Mouse (Mus musculus): ENCODE data around the gene Me3. TPM values are rescaled to one million over a fixed set of nuclear protein-coding genes. Genes with fewer than 3 reads are reported as not detected.

Me3 gene
- polyA plus RNA-seq, 1 experiment from 2014 or later = 3.2 TPM

- Histone ChIP-seq H3K4me1 (ENCODE audit: insufficient read depth, low read depth, low read length) (no peaks in the 10 kb centered on the region), H3K27me3 (replicated peaks; ENCODE audit: insufficient read depth, low read length) (no peaks in the 10 kb centered on the region), H3K9me3 (ENCODE audit: low read length) (no peaks in the 10 kb centered on the region), H3K27ac (ENCODE audit: low read length) (no peak overlapping the region), H3K36me3 (ENCODE audit: insufficient read depth, low read length) (no peaks in the 10 kb centered on the region), H3K9ac (replicated peaks; ENCODE audit: low read depth) (no peak overlapping the region), H3K4me3 (ENCODE audit: low read depth, low read length) (no peak overlapping the region), H3K4me2 (replicated peaks; ENCODE audit: low read depth, low read length) (no peak overlapping the region)
- ATAC-seq = no peak
- TF ChIP-seq CTCF (IDR thresholded peaks at IDR 0.05) = no peak
- no peak for DNase-seq (ENCODE audit: low spot score)
- WGBS = 78% methylated on average over 4 of the region's 4 CpGs
Observed at GRCm38 (mm10) chr7:89803966-89804365, 171.8 kb downstream of the Me3 start.

DNA sequence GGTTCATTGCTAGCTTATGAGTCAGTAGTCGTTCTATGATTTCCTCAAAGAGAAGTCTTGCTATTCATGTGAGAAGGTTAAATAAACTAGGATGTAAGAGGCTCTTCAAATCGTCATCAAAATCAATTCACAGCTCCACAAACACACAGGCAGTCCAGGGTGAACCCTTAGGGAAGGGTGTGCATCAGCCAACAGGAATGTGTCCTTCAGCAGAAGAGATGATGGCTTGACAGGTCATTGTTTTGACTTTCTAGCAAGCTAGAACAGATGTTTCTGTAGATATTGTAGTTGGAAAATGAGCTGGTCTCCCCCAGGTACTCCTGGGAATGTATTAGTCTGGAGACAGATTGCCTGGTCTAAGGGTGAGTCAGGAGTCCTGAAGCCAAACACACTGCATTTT lies 177.2 kb downstream of the Me3 start:
- Histone ChIP-seq H3K9me3 (ENCODE audit: low read length) (no peaks in the 10 kb centered on the region), H3K9ac (replicated peaks; ENCODE audit: low read depth) (no peak overlapping the region)

GRCm38 (mm10) chr7:89828436-89829065 lies 196.4 kb downstream of the Me3 start:
- Histone ChIP-seq H3K27ac (ENCODE audit: low read length) (no peak overlapping the region), H3K4me3 (ENCODE audit: low read depth, low read length) (no peak overlapping the region), H3K4me1 (ENCODE audit: insufficient read depth, low read depth, low read length) (no peaks in the 10 kb centered on the region), H3K27me3 (replicated peaks; ENCODE audit: insufficient read depth, low read length) (no peaks in the 10 kb centered on the region), H3K9me3 (ENCODE audit: low read length) (no peaks in the 10 kb centered on the region), H3K4me2 (replicated peaks; ENCODE audit: low read depth, low read length) (no peak overlapping the region), H3K9ac (replicated peaks; ENCODE audit: low read depth) (no peak overlapping the region), H3K36me3 (ENCODE audit: insufficient read depth, low read length) (no peaks in the 10 kb centered on the region)
- WGBS = 65% methylated on average over 4 of the region's 4 CpGs
- TF ChIP-seq CTCF (IDR thresholded peaks at IDR 0.05) (no peak), EP300 (IDR thresholded peaks at IDR 0.05) (no peak)
- no peak for ATAC-seq
- DNase-seq (ENCODE audit: low spot score) = no peak

More for the DNA sequence above, 177.2 kb downstream of the Me3 start:
- WGBS = 9% methylated on average over 2 of the region's 2 CpGs
- Histone ChIP-seq H3K4me3 (ENCODE audit: low read depth, low read length) (no peak overlapping the region), H3K36me3 (ENCODE audit: insufficient read depth, low read length) (no peaks in the 10 kb centered on the region), H3K4me2 (replicated peaks; ENCODE audit: low read depth, low read length) (no peak overlapping the region), H3K27me3 (replicated peaks; ENCODE audit: insufficient read depth, low read length) (no peaks in the 10 kb centered on the region), H3K27ac (ENCODE audit: low read length) (no peak overlapping the region), H3K4me1 (ENCODE audit: insufficient read depth, low read depth, low read length) (no peaks in the 10 kb centered on the region)
- peak; percentile 90 for ATAC-seq
- peak; percentile 48 for DNase-seq (ENCODE audit: low spot score)
- peak; percentile 88 for TF ChIP-seq EP300 (IDR thresholded peaks at IDR 0.05)
- TF ChIP-seq CTCF (IDR thresholded peaks at IDR 0.05) = no peak

DNA sequence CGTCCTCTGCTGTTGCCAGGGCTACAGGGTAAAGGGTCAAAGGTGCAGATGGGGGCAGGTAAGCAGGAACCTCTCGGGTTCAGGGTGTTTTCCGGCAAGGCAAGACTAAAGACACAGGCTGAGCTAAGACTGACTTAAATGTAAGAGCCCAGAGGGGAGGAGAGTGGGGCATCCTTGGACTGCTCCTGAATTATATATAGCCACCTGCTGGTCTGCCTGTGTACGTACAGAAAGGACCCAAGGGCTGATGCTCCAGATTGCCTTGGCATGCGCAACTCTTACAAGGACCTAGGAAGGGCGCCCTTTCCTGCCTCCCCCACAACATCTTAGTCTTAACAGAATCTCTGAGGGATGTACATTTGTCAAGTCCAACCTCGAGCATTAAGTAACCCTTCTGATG lies 197.0 kb downstream of the Me3 start:
- H3K27me3 ChIP-seq (replicated peaks; ENCODE audit: insufficient read depth, low read length) = no peaks in the 10 kb centered on the region
- WGBS = 47% methylated on average over 7 of the region's 7 CpGs
- no peak overlapping the region for H3K4me2 ChIP-seq (replicated peaks; ENCODE audit: low read depth, low read length)
- H3K9ac ChIP-seq (replicated peaks; ENCODE audit: low read depth) = no peak overlapping the region
- DNase-seq (ENCODE audit: low spot score) (peak; percentile 66), ATAC-seq (peak; percentile 67)
- no peaks in the 10 kb centered on the region for H3K4me1 ChIP-seq (ENCODE audit: insufficient read depth, low read depth, low read length)
- no peak for TF ChIP-seq EP300 (IDR thresholded peaks at IDR 0.05)
- peak; percentile 69 for TF ChIP-seq CTCF (IDR thresholded peaks at IDR 0.05)
- no peak overlapping the region for H3K4me3 ChIP-seq (ENCODE audit: low read depth, low read length)
- no peak overlapping the region for H3K27ac ChIP-seq (ENCODE audit: low read length)
- H3K9me3 ChIP-seq (ENCODE audit: low read length) = no peaks in the 10 kb centered on the region
- no peaks in the 10 kb centered on the region for H3K36me3 ChIP-seq (ENCODE audit: insufficient read depth, low read length)

DNA sequence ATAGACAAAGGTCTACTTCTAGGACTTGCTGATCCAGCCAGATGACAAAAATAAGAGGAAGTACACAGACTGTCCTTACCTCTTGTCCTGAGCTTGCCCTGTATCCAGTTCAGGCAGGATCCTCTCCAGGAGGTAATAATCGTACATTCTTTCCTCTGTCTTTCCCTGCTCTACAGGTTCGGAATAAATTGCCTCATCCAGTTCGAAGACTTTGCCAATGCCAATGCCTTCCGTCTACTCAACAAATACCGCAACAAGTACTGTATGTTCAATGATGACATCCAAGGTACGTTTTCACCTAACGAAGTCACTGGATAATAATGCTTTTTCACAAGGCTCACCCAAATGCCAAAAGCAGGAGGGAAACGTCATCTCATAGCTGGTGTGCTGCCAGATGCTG lies 201.3 kb downstream of the Me3 start:
- no peak for DNase-seq (ENCODE audit: low spot score)
- no peak overlapping the region for H3K9ac ChIP-seq (replicated peaks; ENCODE audit: low read depth)
- H3K27ac ChIP-seq (ENCODE audit: low read length) = no peak overlapping the region
- H3K4me3 ChIP-seq (ENCODE audit: low read depth, low read length) = no peak overlapping the region
- 80% methylated on average over 8 of the region's 8 CpGs for WGBS
- TF ChIP-seq EP300 (IDR thresholded peaks at IDR 0.05) (no peak), CTCF (IDR thresholded peaks at IDR 0.05) (no peak)
- ATAC-seq = no peak
- H3K36me3 ChIP-seq (ENCODE audit: insufficient read depth, low read length) = no peaks in the 10 kb centered on the region
- no peaks in the 10 kb centered on the region for H3K4me1 ChIP-seq (ENCODE audit: insufficient read depth, low read depth, low read length)
- no peaks in the 10 kb centered on the region for H3K9me3 ChIP-seq (ENCODE audit: low read length)
- H3K27me3 ChIP-seq (replicated peaks; ENCODE audit: insufficient read depth, low read length) = no peaks in the 10 kb centered on the region
- H3K4me2 ChIP-seq (replicated peaks; ENCODE audit: low read depth, low read length) = no peak overlapping the region

DNA sequence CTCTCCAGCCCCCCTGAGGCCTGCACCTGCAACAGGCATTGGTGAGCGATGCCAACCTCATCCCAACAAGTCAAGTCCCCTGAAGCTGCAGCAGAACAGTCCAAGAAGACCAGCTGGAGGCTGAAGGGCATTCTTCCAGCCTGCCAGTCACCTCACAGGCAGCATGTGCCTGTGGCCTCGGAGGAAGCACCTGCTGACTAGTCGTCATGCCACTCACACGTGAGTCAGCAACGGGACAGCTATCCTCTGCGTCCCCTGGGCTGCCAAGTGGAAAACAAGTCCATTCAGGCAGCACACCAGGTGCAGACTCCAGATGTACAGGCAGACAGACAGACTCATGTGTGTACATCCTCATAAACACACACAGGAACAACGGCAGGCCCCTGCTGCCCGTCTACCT lies 203.4 kb downstream of the Me3 start:
- ATAC-seq (no peak), DNase-seq (ENCODE audit: low spot score) (no peak)
- H3K9ac ChIP-seq (replicated peaks; ENCODE audit: low read depth) = no peak overlapping the region
- no peaks in the 10 kb centered on the region for H3K36me3 ChIP-seq (ENCODE audit: insufficient read depth, low read length)
- no peak overlapping the region for H3K27ac ChIP-seq (ENCODE audit: low read length)
- TF ChIP-seq CTCF (IDR thresholded peaks at IDR 0.05) (no peak), EP300 (IDR thresholded peaks at IDR 0.05) (no peak)
- 75% methylated on average over 8 of the region's 8 CpGs for WGBS
- no peak overlapping the region for H3K4me3 ChIP-seq (ENCODE audit: low read depth, low read length)
- H3K9me3 ChIP-seq (ENCODE audit: low read length) = no peaks in the 10 kb centered on the region
- no peak overlapping the region for H3K4me2 ChIP-seq (replicated peaks; ENCODE audit: low read depth, low read length)
- H3K27me3 ChIP-seq (replicated peaks; ENCODE audit: insufficient read depth, low read length) = no peaks in the 10 kb centered on the region
- H3K4me1 ChIP-seq (ENCODE audit: insufficient read depth, low read depth, low read length) = no peaks in the 10 kb centered on the region

GRCm38 (mm10) chr7:89836676-89837075 lies 204.5 kb downstream of the Me3 start:
- no peaks in the 10 kb centered on the region for H3K4me1 ChIP-seq (ENCODE audit: insufficient read depth, low read depth, low read length)
- H3K9me3 ChIP-seq (ENCODE audit: low read length) = no peaks in the 10 kb centered on the region
- WGBS = 96% methylated on average over 7 of the region's 7 CpGs

More at GRCm38 (mm10) chr7:89836676-89837075, 204.5 kb downstream of the Me3 start:
- Histone ChIP-seq H3K36me3 (ENCODE audit: insufficient read depth, low read length) (no peaks in the 10 kb centered on the region), H3K9ac (replicated peaks; ENCODE audit: low read depth) (no peak overlapping the region), H3K27me3 (replicated peaks; ENCODE audit: insufficient read depth, low read length) (no peaks in the 10 kb centered on the region), H3K4me3 (ENCODE audit: low read depth, low read length) (no peak overlapping the region), H3K4me2 (replicated peaks; ENCODE audit: low read depth, low read length) (no peak overlapping the region), H3K27ac (ENCODE audit: low read length) (no peak overlapping the region)
- ATAC-seq = no peak
- TF ChIP-seq EP300 (IDR thresholded peaks at IDR 0.05) = no peak
- DNase-seq (ENCODE audit: low spot score) = no peak

All from lung, postnatal 0 days (tissue).